Mouse (Mus musculus): ENCODE measurements around the gene Tnfrsf1b.

- TF ChIP-seq CTCF (IDR thresholded peaks at IDR 0.05; ENCODE audit: borderline replicate concordance, insufficient read depth, low read depth, low read length) (no peak), POLR2A (IDR thresholded peaks at IDR 0.05; ENCODE audit: borderline replicate concordance, insufficient read depth, low read length) (no peak)
Observed at GRCm38 (mm10) chr4:145164111-145164510, 82.6 kb downstream of the Tnfrsf1b start.

Data from cerebellum, adult 2 months (tissue).